Mouse (Mus musculus) ES-Bruce4 (cell line): ENCODE results near the gene Hspb11.

Experiments
- CTCF ChIP-seq: IDR thresholded peaks from one replicate; pipeline ENCODE4 v1.8.1; 2011; ENCODE audit warnings: low read depth, low read length
- EP300 ChIP-seq: IDR thresholded peaks from 2 replicates; pipeline ENCODE4 v1.6.1; 2011; ENCODE audit warnings: low read depth, low read length; ENCODE audit not compliant: insufficient read depth
- POLR2A ChIP-seq: IDR thresholded peaks from one replicate; pipeline ENCODE4 v1.8.1; 2011; ENCODE audit warnings: low read length; ENCODE audit not compliant: insufficient read depth

DNA sequence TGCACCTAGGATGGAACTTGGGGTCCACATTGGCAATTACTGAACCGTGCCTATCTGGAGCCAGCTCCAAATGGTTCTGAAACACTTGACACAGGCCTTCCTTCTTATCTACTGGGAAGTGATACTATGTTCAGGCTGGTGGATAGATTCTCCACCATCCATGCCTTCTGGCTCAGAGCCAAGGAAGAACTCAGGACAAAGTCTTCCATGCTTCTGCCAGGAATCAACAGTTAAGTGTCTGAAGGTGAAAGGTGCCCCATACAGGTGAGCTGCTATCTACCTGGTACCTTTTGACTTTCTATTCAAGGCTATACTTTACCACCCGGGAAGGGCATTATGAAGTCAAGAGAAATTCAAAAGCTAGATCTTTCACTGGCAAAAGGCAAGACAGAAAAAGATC lies 15.1 kb upstream of the Hspb11 start:
- TF ChIP-seq CTCF (no peak), POLR2A (no peak), EP300 (no peak)
